Mouse (Mus musculus) hindbrain, postnatal 0 days (tissue): ENCODE measurements at regions not wholly inside any gene's neighbourhood (a gene's known extent, or its start where the extent isn't known, plus 50 kb on each side); places are given as distances from the start of the nearest gene placed in this dataset.

Source experiments
- ATAC-seq: fragments of 200-750 bp; cut with Nextera tagmentation; 2 replicates; pipeline ENCODE4 v1.8.0; 2017; ENCODE audit warnings: mild to moderate bottlenecking, moderate TSS enrichment, moderate library complexity
- DNase-seq: peaks from one replicate; pipeline ENCODE4 v3.0.0-alpha.2; 2015; ENCODE audit warnings: low spot score
- H3K27ac ChIP-seq: fragments of 300-500 bp; sonication (generic); 2 replicates; pipeline ENCODE4 v1.5.1; 2014; ENCODE audit warnings: mild to moderate bottlenecking
- H3K27me3 ChIP-seq: fragments of 300-500 bp; sonication (generic); 2 replicates; pipeline ENCODE4 v1.6.1; 2014; ENCODE audit warnings: low read length, mixed read lengths; ENCODE audit not compliant: insufficient read depth
- H3K36me3 ChIP-seq: fragments of 300-500 bp; sonication (generic); 2 replicates; pipeline ENCODE4 v1.6.1; 2014; ENCODE audit warnings: low read length, mixed read lengths; ENCODE audit not compliant: insufficient read depth
- H3K4me1 ChIP-seq: fragments of 300-500 bp; sonication (generic); 2 replicates; pipeline ENCODE4 v1.6.1; 2014; ENCODE audit warnings: antibody characterized with exemption, low read length, mixed read lengths; ENCODE audit not compliant: insufficient read depth
- H3K4me2 ChIP-seq: fragments of 300-500 bp; sonication (generic); 2 replicates; pipeline ENCODE4 v1.6.1; 2014; ENCODE audit warnings: low read depth, mild to moderate bottlenecking, low read length, moderate library complexity, mixed read lengths
- H3K4me3 ChIP-seq: fragments of 300-500 bp; sonication (generic); 2 replicates; pipeline ENCODE4 v1.5.1; 2014; ENCODE audit warnings: low read length
- H3K9ac ChIP-seq: fragments of 300-500 bp; sonication (generic); replicated peaks from 2 replicates; pipeline ENCODE4 v1.6.1; 2014; ENCODE audit warnings: mild to moderate bottlenecking, low read length, moderate library complexity, mixed read lengths
- H3K9me3 ChIP-seq: fragments of 300-500 bp; sonication (generic); 2 replicates; pipeline ENCODE4 v1.6.1; 2016; ENCODE audit warnings: low read length, mixed read lengths
- CTCF ChIP-seq: IDR thresholded peaks from 2 replicates; pipeline ENCODE4 v1.5.1; 2016; ENCODE audit warnings: antibody characterized with exemption, control low read depth, low read depth
- WGBS: fragments of 180-500 bp; shearing (Covaris S2); extraction: QIAGEN DNeasy Blood & Tissue Kit; methylation state at CpG from one replicate; pipeline ENCODE4 v1.1.7; 2014; 5-methylcytosine and 5-hydroxymethylcytosine counted together

DNA sequence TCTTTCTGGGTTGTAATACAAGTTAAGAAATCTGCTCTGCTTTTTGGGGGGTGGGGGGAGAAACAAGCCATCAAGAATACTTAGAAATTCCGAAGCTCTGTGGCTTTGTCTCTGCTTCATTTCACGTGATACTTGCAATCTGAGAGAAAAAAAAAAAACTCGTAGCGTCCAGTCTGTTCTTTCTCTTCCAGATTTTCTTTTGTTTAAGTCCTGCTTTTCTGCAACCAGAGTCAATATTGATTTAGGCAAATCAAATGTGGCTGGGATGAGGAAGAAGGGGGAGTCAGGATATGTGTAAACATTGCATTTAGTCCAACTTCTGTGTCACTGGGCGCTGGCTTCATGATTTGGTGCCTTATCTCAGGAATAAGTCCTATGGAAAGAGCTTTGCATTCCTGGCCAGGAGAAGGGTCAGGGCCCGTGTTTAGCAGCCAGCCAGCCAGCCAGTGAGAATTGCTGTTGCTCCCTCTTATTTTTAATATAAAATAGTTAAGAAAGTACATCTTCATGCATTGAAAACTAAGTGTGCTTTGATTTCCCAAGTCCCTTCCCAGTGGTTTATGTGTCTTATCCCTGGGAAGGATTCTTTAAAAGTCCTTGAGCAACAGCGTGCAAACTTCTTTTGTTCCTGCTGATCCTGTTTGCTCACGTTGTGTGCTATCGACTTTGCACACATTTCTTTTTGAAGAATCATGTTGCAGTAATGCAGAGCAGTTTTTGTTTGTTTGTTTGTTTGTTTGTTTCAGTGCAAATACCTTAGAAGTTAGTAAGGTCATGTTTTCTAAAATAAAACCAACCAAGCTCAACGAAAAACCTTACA, 272.0 kb downstream of the Gm11146 start:
- Histone ChIP-seq H3K4me1 (peaks cover 6% of the 10 kb centered on the region; the same call in 1 of the 2 replicates), H3K9me3 (no peaks in the 10 kb centered on the region), H3K27me3 (no peaks in the 10 kb centered on the region), H3K36me3 (no peaks in the 10 kb centered on the region), H3K4me2 (peak overlapping the region; percentile 64), H3K4me3 (peak overlapping the region; percentile 37), H3K9ac (peak overlapping the region; percentile 56), H3K27ac (peak overlapping the region; percentile 84)
- ATAC-seq (0 out of 2 replicates have a peak, but pooled peaks have one; percentile 6), DNase-seq (peak; percentile 24)
- no peak for TF ChIP-seq CTCF
- 17% methylated on average over 10 of the region's 10 CpGs for WGBS

DNA sequence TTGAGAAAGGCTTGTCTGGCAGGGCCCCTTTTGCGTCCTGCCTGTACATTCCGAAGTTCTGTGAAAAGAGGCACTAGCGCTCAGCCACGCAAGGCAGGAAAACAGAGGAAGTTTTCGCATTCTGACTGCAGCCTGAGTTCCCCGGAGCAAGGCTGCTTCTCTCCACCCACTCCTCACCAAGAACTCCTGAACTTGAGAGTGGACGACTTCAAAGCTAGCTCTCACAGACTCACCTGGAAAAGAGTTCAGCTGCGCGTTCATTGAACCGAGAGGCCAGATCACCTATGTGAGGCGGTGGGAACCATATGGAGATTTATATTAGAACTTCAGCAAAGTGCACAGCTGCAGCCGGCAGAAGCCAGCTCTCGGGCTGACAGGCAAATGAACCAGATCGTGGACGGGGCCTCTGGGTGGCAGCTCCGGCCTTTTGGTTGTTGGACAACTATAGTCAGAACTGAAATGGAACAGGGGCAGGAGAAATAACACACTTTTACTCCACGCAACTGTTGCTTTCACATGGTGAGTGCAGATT, 272.7 kb downstream of the Gm11146 start:
- DNase-seq (peak; percentile 66), ATAC-seq (peak; percentile 77)
- Histone ChIP-seq H3K9ac (peak overlapping the region; percentile 53), H3K4me1 (peaks cover 6% of the 10 kb centered on the region; the same call in 1 of the 2 replicates), H3K9me3 (no peaks in the 10 kb centered on the region), H3K27ac (peak overlapping the region; percentile 84), H3K4me3 (peak overlapping the region; percentile 37), H3K27me3 (no peaks in the 10 kb centered on the region), H3K36me3 (no peaks in the 10 kb centered on the region), H3K4me2 (peak overlapping the region; percentile 64)
- 7% methylated on average over 17 of the region's 17 CpGs for WGBS
- TF ChIP-seq CTCF: no peak

DNA sequence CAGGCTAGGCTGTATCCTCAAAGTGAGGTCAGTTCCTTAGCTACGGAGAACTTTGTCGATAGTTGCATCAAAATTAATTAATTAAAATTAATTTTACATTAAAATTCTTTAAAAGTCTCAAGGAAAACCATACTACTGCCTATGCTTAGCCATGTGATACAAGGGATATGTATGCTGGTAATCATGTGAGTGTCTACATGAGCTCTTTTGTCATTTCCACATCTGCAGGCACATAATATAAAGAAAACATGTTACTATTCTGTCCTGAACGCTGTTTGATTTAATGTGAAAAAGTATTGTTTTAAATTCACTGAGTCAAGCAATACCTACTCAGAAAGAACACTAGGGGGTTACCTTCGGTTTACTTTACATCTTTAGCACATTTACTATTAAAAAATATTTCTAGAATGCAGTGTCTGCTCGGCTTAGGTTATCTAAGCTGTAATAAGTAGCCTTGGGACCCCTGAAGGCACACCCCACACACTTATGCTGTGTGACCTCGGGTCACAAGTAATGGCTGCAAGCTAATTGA, 273.2 kb downstream of the Gm11146 start:
- no peak for TF ChIP-seq CTCF
- Histone ChIP-seq H3K4me2 (peak overlapping the region; percentile 64), H3K9me3 (no peaks in the 10 kb centered on the region), H3K9ac (peak overlapping the region; percentile 53; the same call in 1 of the 2 replicates), H3K36me3 (no peaks in the 10 kb centered on the region), H3K27me3 (no peaks in the 10 kb centered on the region), H3K4me3 (peak overlapping the region; percentile 37), H3K27ac (peak overlapping the region; percentile 84), H3K4me1 (peaks cover 6% of the 10 kb centered on the region; the same call in 1 of the 2 replicates)
- DNase-seq (no peak), ATAC-seq (no peak; the same call in 1 of the 2 replicates)
- WGBS: 26% methylated on average over 6 of the region's 6 CpGs

DNA sequence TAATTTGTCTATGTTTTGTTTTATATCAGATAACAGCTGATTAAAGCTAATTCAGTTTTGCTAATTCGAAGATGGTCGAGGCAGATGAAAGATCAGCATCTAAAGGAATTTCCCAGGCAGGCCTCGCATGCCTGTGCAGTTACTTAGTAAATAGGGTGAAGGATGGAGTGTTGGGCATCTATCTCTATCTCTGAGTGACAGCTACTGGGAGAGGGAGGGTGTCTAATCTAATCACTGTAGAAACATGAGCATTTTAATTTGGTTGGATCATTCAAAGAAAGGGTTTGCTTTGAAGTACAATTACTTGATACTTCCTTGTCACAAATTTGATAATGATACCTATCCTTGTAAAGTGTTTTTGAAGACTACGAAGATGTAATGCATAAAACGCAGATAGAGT, 273.8 kb downstream of the Gm11146 start:
- Histone ChIP-seq H3K9ac (no peak overlapping the region), H3K36me3 (no peaks in the 10 kb centered on the region), H3K4me1 (peaks cover 6% of the 10 kb centered on the region; the same call in 1 of the 2 replicates), H3K27me3 (no peaks in the 10 kb centered on the region), H3K27ac (no peak overlapping the region), H3K9me3 (no peaks in the 10 kb centered on the region), H3K4me3 (no peak overlapping the region), H3K4me2 (peak overlapping the region; percentile 64; the same call in 1 of the 2 replicates)
- ATAC-seq: no peak
- DNase-seq: no peak
- WGBS: 48% methylated on average over 5 of the region's 5 CpGs
- no peak for TF ChIP-seq CTCF

DNA sequence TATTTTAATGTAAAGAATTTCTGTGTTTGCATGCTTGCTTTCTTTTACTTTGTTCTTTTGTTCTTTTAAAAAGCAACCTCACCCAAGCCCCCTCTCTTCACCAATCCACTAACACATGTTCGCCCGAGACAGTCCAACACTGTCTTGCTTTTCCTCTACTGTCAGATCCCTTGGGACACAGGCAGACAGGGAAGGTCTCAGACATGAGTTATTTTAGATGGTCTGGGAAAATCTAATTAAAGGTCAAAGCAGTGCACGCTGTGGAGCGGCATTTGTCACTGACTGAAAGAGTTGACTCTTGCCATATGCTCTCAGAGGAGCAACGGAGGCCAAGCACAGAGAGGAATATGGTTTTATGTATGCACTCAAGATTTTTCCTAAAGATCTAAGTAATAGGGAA, 279.6 kb downstream of the Gm11146 start:
- no peak overlapping the region for H3K4me3 ChIP-seq
- H3K27me3 ChIP-seq: no peaks in the 10 kb centered on the region
- H3K9me3 ChIP-seq: no peaks in the 10 kb centered on the region
- no peak overlapping the region for H3K9ac ChIP-seq
- ATAC-seq: no peak
- H3K27ac ChIP-seq: no peak overlapping the region
- no peaks in the 10 kb centered on the region for H3K4me1 ChIP-seq
- TF ChIP-seq CTCF: no peak
- no peaks in the 10 kb centered on the region for H3K36me3 ChIP-seq
- H3K4me2 ChIP-seq: no peak overlapping the region
- 21% methylated on average over 5 of the region's 5 CpGs for WGBS
- peak; percentile 35 for DNase-seq

DNA sequence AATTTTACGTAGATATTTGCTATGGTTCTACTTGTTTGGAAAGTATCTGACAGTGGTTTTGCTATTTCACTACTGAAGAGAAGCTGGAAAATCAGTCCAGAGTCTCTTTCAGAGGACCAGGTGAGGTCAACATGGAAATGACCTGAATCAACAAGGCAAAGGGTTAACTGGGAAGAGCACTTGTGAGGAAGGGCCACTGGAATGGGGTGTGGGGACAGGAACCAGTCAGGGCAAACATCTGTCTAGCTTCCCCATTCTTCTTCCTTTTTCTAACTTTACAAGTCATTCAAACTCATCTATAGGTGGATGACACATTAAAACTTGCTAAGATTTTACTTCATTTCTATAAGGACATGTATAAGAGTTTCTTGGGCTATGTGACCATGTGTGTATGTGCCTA, 283.7 kb downstream of the Gm11146 start:
- no peaks in the 10 kb centered on the region for H3K36me3 ChIP-seq
- TF ChIP-seq CTCF: no peak
- 92% methylated on average over 1 of the region's 1 CpGs for WGBS
- no peak overlapping the region for H3K4me3 ChIP-seq
- no peaks in the 10 kb centered on the region for H3K9me3 ChIP-seq
- no peak overlapping the region for H3K4me2 ChIP-seq
- H3K4me1 ChIP-seq: no peaks in the 10 kb centered on the region
- ATAC-seq (no peak), DNase-seq (no peak)
- no peak overlapping the region for H3K27ac ChIP-seq
- H3K9ac ChIP-seq: no peak overlapping the region
- H3K27me3 ChIP-seq: no peaks in the 10 kb centered on the region
